Mouse (Mus musculus) cerebellum, postnatal 14 days (tissue): ENCODE data around the gene Wee2.

Source experiments
- DNase-seq, 2 experiments: peaks; one replicate each; pipeline ENCODE4 v3.0.0; 2021; ENCODE audit warnings: mixed read lengths in 2 of 2

The Wee2 gene

DNA sequence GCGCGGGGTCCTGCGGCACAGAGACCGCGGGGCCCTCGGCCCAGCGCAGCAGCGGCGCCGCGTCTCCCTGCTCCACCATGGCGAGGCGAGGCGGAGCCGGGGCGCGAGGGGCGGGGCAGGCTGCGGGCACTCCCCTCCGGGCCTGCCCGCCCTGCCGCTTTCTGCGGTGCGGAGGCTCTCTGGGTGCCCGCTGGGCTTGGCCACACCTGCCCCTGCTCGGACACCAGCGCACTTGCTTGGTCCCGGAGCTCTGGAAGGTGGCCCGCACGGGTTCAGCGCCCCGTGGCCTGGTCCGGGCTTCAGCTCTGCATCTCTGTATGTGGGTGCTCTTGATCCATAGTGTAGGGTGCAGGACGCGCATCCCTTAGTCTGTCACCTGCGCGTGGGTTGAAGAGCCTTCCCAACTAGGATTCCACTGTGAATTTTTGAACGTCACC is 2.8 kb upstream of the Wee2 start, which contains the start of gene E330009J07Rik:
Gene E330009J07Rik, minus strand, starts transcription at position 89 of the 437 bp plus-strand sequence.
- DNase-seq, result peak; percentile 87 to 94

- no peak for DNase-seq
These were observed 843 bp downstream of the Wee2 start for GRCm38 (mm10) chr6:40439731-40440130.

GRCm38 (mm10) chr6:40441276-40441675 is 2.4 kb downstream of the Wee2 start:
- DNase-seq, result no peak

- DNase-seq, result peak in 1 of 2 experiments; percentile 54
These were observed 2.9 kb downstream of the Wee2 start for GRCm38 (mm10) chr6:40441755-40442154.

DNA sequence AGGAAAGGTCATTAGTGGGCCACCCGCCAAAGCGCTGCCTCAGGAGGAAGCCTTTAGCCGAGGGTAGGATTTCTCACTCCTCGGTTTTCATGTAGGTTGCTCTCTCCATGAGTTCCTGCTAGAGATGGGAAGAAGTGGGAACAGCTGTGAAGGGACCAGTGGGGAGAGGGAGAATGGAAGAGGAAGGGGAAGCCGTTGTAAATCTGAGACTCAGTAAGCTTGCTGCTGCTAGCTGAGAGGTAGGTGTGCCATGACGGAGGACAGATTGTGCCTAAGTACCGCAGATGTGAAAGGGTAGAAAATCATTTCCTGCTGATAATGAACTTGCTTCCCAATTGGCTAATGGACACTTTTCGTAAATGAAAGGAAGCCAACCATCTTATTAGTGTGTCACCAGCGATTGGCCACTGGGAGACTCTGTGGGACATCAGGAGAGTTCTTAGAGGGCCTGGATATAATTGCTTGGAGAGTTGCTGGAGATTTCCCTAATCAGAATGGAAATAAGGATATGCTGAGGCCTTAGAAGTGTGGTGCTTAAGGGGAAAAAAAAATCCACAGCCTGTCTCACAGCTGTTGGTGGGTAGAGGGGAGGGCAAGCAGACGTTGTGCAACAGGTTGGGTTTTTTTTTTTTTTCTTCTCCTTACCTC is 4.5 kb downstream of the Wee2 start:
- no peak for DNase-seq

DNA sequence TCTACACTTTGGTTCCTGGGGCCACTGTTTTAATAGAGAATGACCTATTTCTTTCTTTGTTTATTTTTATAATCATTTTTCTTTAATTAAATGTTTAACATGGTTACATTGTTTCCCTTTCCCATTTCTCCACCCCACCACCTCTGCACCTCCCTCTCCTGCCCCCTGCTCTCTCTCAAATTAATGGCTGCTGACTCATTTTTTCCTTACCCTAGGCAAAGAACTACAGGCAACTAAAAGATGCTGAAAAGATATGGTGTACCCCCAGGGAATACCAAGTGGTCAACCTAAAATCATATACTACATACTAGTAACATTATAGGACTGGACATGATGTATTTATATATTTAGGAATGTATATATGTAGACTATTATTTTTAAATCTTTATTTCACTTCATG is 9.7 kb downstream of the Wee2 start:
- DNase-seq, result no peak

DNA sequence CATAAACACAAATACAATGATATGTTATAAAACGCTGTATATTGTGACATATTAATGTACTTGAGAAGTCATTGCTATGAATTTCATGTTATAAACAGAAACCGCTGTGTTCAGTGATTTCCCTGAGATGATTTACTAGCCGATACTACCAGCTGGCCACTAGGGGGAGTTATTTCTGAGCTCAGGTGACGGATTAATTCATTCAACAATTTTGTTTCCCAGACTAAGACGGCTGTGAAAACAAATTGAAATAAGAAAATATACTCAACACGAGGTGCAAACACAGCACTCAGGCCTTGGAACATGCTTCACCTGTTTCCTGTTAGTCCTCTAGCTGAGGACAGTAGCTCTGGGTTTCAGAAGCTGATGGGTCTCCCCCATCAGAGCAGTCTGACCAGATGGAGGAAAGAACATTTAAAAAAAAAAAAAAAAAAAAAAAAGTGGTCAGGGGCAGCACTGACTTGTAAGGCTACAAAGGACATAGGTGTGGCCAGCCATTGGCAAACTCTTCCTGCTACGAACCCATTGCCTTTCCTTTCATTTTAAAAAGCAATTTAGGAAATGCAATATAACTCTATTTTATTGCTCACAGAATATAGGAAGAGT is 15.7 kb downstream of the Wee2 start:
- peak; percentile 36 to 41 for DNase-seq

DNA sequence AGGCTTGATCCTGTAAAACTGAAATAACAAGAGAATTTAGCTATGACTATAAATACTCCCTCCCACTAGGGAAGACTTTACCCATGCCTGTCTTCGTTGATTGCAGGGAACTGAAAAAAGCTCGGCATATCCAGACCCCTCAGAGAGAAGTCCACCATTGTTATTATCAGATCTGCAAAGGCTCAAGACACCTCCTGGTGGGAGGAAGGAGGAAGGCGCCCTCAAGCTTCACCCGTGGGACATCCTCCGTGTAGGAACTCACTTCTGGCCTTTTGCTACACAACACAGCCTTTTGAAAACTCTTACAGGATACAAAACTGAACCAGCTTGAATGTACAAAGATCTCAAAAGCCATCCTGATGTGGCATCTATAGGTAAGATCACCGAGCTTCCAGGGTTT is 26.8 kb downstream of the Wee2 start:
- DNase-seq, result no peak

GRCm38 (mm10) chr6:40470916-40471719 is 32.2 kb downstream of the Wee2 start, which contains the start of gene Ssbp1:
TSS of gene Ssbp1 (plus strand) at chr6:40471352.
- peak; percentile 92 to 94 for DNase-seq

DNA sequence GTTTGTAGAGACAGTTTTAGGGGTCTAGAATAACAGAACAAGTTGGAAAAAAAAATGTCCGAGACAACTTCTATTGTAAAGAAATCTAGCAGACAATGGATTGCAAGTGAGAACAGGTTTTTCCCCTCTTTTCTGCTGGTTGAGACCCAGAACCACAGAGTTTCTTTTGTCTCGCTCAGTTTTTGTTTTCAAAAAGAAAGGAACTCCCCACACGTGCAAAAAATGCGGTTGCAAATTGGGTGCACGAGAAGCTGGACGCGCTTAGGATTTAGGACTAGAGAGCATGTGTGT is 32.8 kb downstream of the Wee2 start:
- no peak for DNase-seq

DNA sequence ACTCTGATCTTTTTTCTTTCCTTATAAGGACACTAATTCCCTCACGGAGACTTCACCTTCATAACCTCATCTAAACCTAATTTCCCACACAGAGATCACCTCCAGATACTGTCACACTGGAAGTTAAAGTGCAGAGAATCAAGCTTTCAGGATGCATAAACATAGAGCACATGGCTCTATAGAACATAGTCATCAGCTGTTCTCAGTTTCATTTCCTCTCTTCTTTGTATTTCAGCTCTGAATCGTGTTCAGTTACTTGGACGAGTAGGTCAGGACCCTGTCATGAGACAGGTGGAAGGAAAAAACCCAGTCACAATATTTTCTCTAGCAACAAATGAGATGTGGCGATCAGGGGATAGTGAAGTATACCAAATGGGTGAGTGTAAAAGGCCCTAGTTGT is 37.2 kb downstream of the Wee2 start:
- DNase-seq, result no peak

DNA sequence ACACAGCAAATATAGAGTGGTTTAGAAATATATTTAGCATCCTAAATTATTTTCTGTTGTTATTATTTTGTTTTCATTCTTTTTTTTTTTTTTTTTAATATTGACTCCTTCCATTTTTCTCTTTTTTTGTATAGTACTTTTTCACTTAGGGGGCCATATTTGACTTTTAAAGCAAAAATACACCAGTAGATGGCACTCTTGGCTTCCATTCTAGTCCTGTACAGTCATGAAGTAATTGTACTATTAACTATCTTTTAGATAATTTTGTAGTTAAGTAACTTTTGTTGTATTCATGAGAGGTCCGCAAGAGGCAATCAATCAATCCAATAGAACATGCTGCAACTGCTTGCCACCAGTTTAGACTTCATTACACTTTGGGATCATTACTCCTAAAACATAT is 40.8 kb downstream of the Wee2 start:
- peak in 1 of 2 experiments; percentile 22 for DNase-seq

DNA sequence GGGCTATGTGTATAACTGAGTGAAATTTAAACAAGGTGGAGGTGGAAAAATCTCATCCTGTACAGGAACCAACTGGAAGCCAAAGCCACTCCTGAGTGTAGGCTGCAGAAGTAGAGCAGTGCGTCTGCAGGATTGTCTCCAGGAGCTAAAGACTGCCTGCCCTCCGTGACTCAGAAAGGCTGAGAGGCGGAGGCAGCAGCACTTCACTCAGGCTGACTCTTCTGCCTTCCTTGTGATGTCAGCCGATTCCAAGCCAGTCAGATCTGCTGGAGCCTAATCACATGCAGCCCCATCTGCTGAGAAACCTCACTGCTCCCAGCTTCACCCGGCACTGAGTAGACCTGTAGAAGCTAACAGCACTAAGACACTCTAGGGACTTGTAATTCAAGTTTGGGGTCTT is 43.4 kb downstream of the Wee2 start:
- no peak for DNase-seq

DNA sequence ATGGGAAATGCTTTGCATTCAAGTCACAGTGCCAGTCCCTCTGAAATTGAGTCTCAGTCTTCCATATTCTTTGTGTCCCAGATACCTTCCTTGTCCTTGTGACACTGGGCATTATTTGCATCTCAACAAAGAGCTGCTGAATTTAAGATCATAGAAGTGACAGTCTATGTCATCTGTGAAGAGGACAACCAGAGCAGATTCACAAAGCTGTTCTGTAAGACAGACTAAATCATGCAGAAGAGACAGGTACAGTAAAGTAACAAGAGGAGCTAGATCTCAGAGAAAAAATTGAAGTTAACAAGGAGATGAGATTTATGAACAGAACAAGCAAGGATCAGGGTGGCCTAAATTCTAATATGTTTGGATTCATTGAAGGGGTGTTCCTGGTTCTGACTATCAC is 52.0 kb downstream of the Wee2 start, which contains the start of gene Tas2r137:
Gene Tas2r137, plus strand, starts transcription at position 301 of the 400 bp plus-strand sequence.
- DNase-seq, result no peak

DNA sequence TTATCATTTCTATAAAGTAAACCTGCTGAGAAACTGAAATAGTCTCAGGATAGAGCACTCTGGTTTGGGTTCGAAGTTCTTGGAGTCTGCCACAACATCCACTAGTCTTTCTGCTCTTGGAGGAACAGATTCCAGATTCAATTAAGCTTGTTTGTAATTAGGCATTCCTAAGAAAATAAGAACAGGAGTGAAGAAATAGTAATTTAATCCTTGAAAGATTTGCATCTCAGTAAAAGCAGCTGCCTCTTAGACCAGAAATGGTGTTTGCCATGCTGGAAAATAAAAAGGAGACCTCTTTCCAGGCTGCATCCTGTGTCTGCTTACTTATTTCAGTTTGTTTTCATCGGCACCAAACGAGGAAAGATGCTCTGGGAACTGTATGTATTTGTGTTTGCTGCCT is 54.3 kb downstream of the Wee2 start, which contains the start of gene Tas2r108:
Gene Tas2r108, plus strand, starts transcription at position 301 of the 400 bp plus-strand sequence.
- DNase-seq, result no peak
